Mouse (Mus musculus) liver, embryonic 11.5 days (tissue): ENCODE measurements around the gene Kri1. TPM values are rescaled to one million over a fixed set of nuclear protein-coding genes. Genes with fewer than 3 reads are reported as not detected.
A peak's percentile ranks its signal among the peaks of the same experiment; 100 is the strongest.

Source experiments
- ATAC-seq: fragments of 200-750 bp; cut with Nextera tagmentation; replicated peaks from 2 replicates; pipeline ENCODE4 v1.8.0; 2017; ENCODE audit warnings: moderate number of reproducible peaks, mild to moderate bottlenecking, moderate TSS enrichment, moderate library complexity; ENCODE audit not compliant: low FRiP score
- DNase-seq: peaks from one replicate; pipeline ENCODE4 v3.0.0-alpha.2; 2017; ENCODE audit warnings: low spot score
- H3K27ac ChIP-seq: fragments of 300-500 bp; sonication (generic); 2 replicates; pipeline ENCODE4 v1.5.1; 2014; ENCODE audit warnings: mild to moderate bottlenecking, low read depth, low read length, control low read depth
- H3K27me3 ChIP-seq: fragments of 300-500 bp; sonication (generic); replicated peaks from 2 replicates; pipeline ENCODE4 v1.6.1; 2014; ENCODE audit warnings: low read length, mixed read lengths; ENCODE audit not compliant: control insufficient read depth, insufficient read depth
- H3K36me3 ChIP-seq: fragments of 300-500 bp; sonication (generic); 2 replicates; pipeline ENCODE4 v1.6.1; 2014; ENCODE audit warnings: mild to moderate bottlenecking, low read length, moderate library complexity, mixed read lengths; ENCODE audit not compliant: control insufficient read depth, insufficient read depth
- H3K4me1 ChIP-seq: fragments of 300-500 bp; sonication (generic); replicated peaks from 2 replicates; pipeline ENCODE4 v1.6.1; 2014; ENCODE audit warnings: low read length, mixed read lengths; ENCODE audit not compliant: control insufficient read depth, insufficient read depth
- H3K4me2 ChIP-seq: fragments of 300-500 bp; sonication (generic); 2 replicates; pipeline ENCODE4 v1.6.1; 2014; ENCODE audit warnings: mild to moderate bottlenecking, control low read depth, moderate library complexity
- H3K4me3 ChIP-seq: fragments of 300-500 bp; sonication (generic); 2 replicates; pipeline ENCODE4 v1.5.1; 2014; ENCODE audit warnings: low read depth, low read length, control low read depth
- H3K9ac ChIP-seq: fragments of 300-500 bp; sonication (generic); 2 replicates; pipeline ENCODE4 v1.6.1; 2014; ENCODE audit warnings: low read depth, low read length, control low read depth
- H3K9me3 ChIP-seq: fragments of 300-500 bp; sonication (generic); 2 replicates; pipeline ENCODE4 v1.6.1; 2016; ENCODE audit warnings: low read length, inconsistent platforms, mixed read lengths; ENCODE audit not compliant: control insufficient read depth
- WGBS: fragments of 180-500 bp; shearing (Covaris S2); extraction: QIAGEN DNeasy Blood & Tissue Kit; methylation state at CpG from one replicate; pipeline ENCODE4 v1.1.7; 2014; 5-methylcytosine and 5-hydroxymethylcytosine counted together
- polyA plus RNA-seq: library from polyadenylated mRNA; unstranded; fragments of >200 nt; fragmentation: Nextera tagmentation; extraction: Ambion mirVana; gene quantifications from 2 replicates; pipeline ENCODE4 v1.2.1, GENCODE M21; 2014

Gene Kri1
- polyA plus RNA-seq: 19.3 and 24.2 TPM in 2 replicates

GRCm38 (mm10) chr9:21287571-21288402 is at the start of gene Kri1:
TSS of gene Kri1 (minus strand) at chr9:21287969.
- Histone ChIP-seq H3K27ac (peak within 1 kb of the TSS; percentile 90), H3K36me3 (peaks cover 20% of the 10 kb centered on the region), H3K4me3 (peak within 1 kb of the TSS; percentile 89), H3K9me3 (no peaks in the 10 kb centered on the region), H3K4me2 (peak within 1 kb of the TSS; percentile 83), H3K9ac (peak within 1 kb of the TSS; percentile 92), H3K4me1 (peaks cover 30% of the 10 kb centered on the region), H3K27me3 (no peaks in the 10 kb centered on the region)
- ATAC-seq (peak; percentile 79), DNase-seq (peak; percentile 98)
- under 1% methylated on average over 59 of the region's 59 CpGs for WGBS

DNA sequence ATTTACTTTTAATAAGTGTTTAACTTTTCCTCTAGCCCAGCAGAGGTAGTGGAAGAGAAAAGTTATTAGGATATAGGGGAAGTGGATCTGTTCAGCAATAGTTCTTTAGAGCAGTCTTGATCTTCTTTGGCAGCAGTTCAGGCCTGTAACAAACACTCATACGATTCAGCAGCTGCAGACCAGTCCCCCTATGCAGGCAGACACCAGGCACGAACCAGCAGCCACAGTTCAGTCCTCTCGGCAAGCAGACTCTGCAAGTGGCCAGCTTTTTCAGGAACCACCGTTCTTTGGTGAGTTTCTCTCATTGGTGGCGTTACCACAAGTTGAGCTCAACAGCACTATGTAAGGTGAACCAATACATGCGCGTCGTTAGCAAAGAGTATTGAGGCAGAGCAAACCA is 48.7 kb upstream of the Kri1 start:
- ATAC-seq (no peak), DNase-seq (no peak)
- peaks cover 3% of the 10 kb centered on the region; the same call in 1 of the 2 replicates for H3K36me3 ChIP-seq
- WGBS: 84% methylated on average over 8 of the region's 8 CpGs
- peaks cover 18% of the 10 kb centered on the region for H3K4me1 ChIP-seq
- no peak overlapping the region for H3K27ac ChIP-seq
- no peak overlapping the region for H3K4me2 ChIP-seq
- H3K27me3 ChIP-seq: no peaks in the 10 kb centered on the region
- no peak overlapping the region for H3K4me3 ChIP-seq
- H3K9me3 ChIP-seq: no peaks in the 10 kb centered on the region
- no peak overlapping the region for H3K9ac ChIP-seq

DNA sequence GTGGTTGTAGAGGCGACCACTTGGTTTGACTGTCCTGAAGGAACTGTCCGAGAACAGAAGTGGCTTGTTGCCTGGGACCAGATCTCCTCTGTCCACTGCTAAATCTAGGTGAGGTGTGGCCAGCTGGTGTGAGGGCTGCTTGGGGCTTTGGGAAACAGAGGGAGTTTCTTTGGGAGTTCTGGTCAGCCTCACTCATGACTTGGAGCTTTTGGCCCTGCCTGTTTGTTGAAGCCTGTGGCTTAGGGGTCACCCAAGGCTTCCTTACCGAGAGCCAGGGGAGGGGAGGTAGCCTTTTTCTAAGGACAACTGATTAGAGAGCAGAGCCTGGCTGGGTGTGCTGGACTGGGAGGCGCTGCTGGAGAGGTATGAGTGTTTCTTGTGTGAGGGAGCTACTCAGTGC is 47.6 kb upstream of the Kri1 start:
- Histone ChIP-seq H3K9me3 (no peaks in the 10 kb centered on the region), H3K4me3 (no peak overlapping the region), H3K27ac (no peak overlapping the region), H3K4me1 (peaks cover 21% of the 10 kb centered on the region), H3K27me3 (no peaks in the 10 kb centered on the region), H3K4me2 (no peak overlapping the region), H3K9ac (no peak overlapping the region), H3K36me3 (peaks cover 3% of the 10 kb centered on the region; the same call in 1 of the 2 replicates)
- ATAC-seq (no peak), DNase-seq (no peak)
- 85% methylated on average over 4 of the region's 4 CpGs for WGBS

DNA sequence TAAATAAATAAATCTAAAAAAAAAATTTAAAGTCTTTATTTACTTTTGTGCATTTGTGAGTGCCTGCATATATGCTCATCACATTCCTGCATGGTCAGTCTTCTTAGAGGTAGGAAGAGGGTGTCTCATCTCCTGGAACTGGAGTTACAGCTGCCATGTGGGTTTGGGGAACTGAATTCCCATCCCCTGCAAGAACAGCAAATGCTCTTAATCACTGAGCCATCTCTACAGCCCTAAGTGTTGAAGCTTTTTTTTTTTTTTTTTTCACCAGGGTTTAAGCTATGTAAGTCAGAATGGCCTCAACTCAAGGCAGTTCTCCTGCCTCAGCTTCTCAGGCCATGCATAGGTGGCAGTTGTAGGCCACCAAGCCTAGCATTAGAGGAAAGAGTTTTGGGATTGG is 47.0 kb upstream of the Kri1 start:
- DNase-seq: no peak
- Histone ChIP-seq H3K9ac (no peak overlapping the region), H3K4me2 (no peak overlapping the region), H3K9me3 (no peaks in the 10 kb centered on the region), H3K4me1 (peaks cover 23% of the 10 kb centered on the region), H3K4me3 (no peak overlapping the region), H3K36me3 (peaks cover 3% of the 10 kb centered on the region; the same call in 1 of the 2 replicates), H3K27me3 (no peaks in the 10 kb centered on the region), H3K27ac (no peak overlapping the region)
- ATAC-seq: no peak

DNA sequence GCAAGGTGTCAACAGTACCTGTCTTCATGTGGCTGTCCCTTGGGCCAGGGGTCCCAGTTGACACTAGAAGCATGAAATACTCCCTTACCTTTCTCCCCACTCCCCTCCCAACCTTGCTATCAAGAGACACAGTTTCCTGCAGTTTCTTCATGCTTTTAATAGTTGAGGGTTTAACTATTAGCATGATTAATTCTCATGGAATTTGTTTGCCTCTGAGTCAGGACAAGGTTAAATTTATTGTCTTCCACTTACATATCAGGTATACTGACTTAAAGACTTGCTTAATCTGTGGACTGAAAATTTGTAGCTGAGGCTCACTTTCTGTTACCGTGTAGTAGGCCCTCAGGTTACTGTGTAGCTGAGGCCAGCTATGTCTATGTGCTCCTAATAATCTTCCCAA is 45.8 kb upstream of the Kri1 start:
- H3K4me2 ChIP-seq: no peak overlapping the region
- no peaks in the 10 kb centered on the region for H3K9me3 ChIP-seq
- H3K27ac ChIP-seq: no peak overlapping the region
- DNase-seq (no peak), ATAC-seq (no peak)
- no peaks in the 10 kb centered on the region for H3K27me3 ChIP-seq
- H3K4me3 ChIP-seq: no peak overlapping the region
- peaks cover 3% of the 10 kb centered on the region; the same call in 1 of the 2 replicates for H3K36me3 ChIP-seq
- H3K9ac ChIP-seq: no peak overlapping the region
- peaks cover 30% of the 10 kb centered on the region for H3K4me1 ChIP-seq
- WGBS: 74% methylated on average over 1 of the region's 1 CpGs

DNA sequence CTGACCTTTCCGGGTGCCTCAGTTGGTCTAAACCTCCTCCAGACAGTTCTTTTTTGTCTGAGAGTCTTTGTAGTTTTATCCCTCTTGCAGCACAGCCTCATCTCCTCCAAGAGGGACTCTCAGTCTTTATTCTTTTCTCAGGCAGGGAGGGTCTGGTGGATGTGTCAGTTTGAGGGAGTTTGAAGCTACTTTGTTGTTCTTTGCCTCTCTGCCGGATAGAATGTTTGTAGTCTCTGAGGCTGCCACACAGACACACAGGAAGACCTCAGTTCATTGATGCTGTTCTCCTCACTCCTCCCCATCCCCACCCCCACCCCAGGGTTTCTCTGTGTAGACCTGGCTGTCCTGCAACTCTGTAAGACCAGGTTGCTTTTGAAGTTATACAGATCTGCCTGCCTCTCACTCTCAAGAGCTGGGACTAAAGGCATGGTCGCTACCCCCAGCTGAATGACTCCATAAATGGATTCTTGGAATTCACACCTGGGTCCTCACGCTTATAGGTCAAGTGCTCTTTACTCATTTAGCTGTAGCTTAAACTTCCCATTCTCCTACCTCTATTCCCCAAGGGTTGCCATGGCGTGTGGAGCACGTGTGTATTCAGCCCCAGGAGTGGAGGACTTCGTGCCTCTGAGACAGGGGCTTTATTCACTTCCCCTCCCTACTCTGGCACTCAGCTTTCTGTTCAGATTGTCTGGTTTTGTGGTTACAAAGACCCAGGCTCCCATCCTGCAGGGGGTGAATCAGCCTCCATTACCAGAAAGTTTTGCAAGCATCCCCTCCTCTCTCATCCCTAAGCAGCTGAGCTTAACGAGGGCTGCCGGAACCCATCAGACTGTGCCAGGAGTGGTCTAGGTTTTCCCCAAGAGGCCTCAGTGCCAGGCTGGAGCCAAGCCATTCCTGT is 44.6 kb upstream of the Kri1 start:
- no peak overlapping the region for H3K9ac ChIP-seq
- H3K4me1 ChIP-seq: peaks cover 26% of the 10 kb centered on the region
- no peak overlapping the region for H3K4me3 ChIP-seq
- no peaks in the 10 kb centered on the region for H3K9me3 ChIP-seq
- H3K36me3 ChIP-seq: peaks cover 3% of the 10 kb centered on the region; the same call in 1 of the 2 replicates
- H3K27me3 ChIP-seq: no peaks in the 10 kb centered on the region
- H3K4me2 ChIP-seq: no peak overlapping the region; the same call in 1 of the 2 replicates
- peak overlapping the region; percentile 38 for H3K27ac ChIP-seq
- no peak for ATAC-seq
- WGBS: 42% methylated on average over 9 of the region's 9 CpGs
- no peak for DNase-seq

- H3K4me1 ChIP-seq: peaks cover 25% of the 10 kb centered on the region
- no peak for DNase-seq
- no peak for ATAC-seq
- no peaks in the 10 kb centered on the region for H3K27me3 ChIP-seq
- H3K9me3 ChIP-seq: no peaks in the 10 kb centered on the region
- 0 out of 2 replicates have a peak overlapping the region, but pooled peaks have one; percentile 38 for H3K27ac ChIP-seq
- WGBS: 59% methylated on average over 12 of the region's 12 CpGs
- no peak overlapping the region; the same call in 1 of the 2 replicates for H3K4me2 ChIP-seq
- H3K4me3 ChIP-seq: no peak overlapping the region
- peaks cover 3% of the 10 kb centered on the region; the same call in 1 of the 2 replicates for H3K36me3 ChIP-seq
- no peak overlapping the region for H3K9ac ChIP-seq
Observed at GRCm38 (mm10) chr9:21331365-21332140, 43.8 kb upstream of the Kri1 start.

DNA sequence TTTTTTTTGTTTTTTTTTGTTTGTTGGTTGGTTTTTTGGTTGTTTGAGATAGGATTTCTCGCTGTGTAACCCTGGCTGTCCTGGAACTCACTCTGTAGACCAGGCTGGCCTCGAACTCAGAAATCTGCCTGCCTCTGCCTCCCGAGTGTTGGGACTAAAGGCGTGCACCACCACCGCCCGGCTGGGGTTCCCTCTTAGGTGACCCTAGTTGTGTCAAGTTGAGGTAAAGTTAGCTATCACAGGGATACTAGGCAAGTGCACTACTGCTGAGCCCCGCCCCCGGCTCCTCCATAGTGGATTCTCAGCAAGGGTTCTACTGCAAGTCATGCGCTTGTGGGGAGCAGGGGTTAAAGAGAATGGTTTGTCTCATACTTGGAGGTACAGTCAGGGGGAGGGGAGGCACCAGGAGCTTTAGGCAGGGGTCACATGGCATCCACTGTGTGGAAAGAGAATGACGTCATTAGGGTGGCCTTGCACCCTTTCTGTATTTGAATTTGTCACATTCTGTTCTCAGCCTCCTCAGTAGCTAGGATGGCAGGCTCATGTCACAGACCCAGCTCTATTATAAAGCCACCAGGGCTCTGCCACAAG is 42.0 kb upstream of the Kri1 start:
- ATAC-seq: no peak
- Histone ChIP-seq H3K4me1 (peaks cover 25% of the 10 kb centered on the region), H3K36me3 (no peaks in the 10 kb centered on the region), H3K27ac (no peak overlapping the region), H3K9ac (no peak overlapping the region), H3K27me3 (no peaks in the 10 kb centered on the region), H3K4me2 (no peak overlapping the region), H3K4me3 (no peak overlapping the region), H3K9me3 (no peaks in the 10 kb centered on the region)
- WGBS: 87% methylated on average over 10 of the region's 10 CpGs
- DNase-seq: no peak
